Mouse (Mus musculus) lung, adult 2 months (tissue): ENCODE measurements around the gene Lyzl4.

Experiments
- CTCF ChIP-seq: fragments of 200-500 bp; IDR thresholded peaks from 2 replicates; pipeline ENCODE4 v1.5.1; 2011; ENCODE audit warnings: mild to moderate bottlenecking, low read length, control low read depth; ENCODE audit not compliant: insufficient read depth
- POLR2A ChIP-seq: fragments of 200-500 bp; IDR thresholded peaks from 2 replicates; pipeline ENCODE4 v1.6.1; 2011; ENCODE audit warnings: low read depth, mild to moderate bottlenecking, control low read depth, low read length, borderline replicate concordance; ENCODE audit errors: extremely low read depth

DNA sequence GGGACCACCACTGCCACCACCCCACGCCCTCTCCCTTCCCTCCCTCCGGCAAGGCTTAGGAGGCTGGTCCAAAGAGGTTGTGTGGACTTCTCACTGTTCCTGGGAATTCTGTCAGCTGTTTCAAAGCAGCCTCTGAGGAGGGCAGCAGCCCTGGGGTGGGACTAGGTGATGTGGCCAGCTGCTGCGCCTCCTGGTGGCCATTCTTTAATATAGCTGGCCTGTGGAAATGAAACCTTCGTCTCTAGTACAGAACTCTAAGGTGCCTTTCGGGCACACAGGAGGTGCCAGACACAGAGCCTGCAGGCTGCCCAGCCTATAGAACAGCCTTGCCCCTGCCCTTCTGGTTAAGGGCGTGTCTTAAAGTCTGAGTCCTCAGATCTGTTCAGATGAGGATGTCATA is 37.7 kb upstream of the Lyzl4 start:
- TF ChIP-seq CTCF (peak; percentile 79), POLR2A (no peak)
